Mouse (Mus musculus) small intestine, adult 2 months (tissue): Measurements from ENCODE around the gene Ptprs.

Source experiments
- CTCF ChIP-seq: fragments of 200-500 bp; IDR thresholded peaks from 2 replicates; pipeline ENCODE4 v1.5.1; 2012; ENCODE audit warnings: low read depth, mild to moderate bottlenecking, control low read depth, inconsistent platforms, low read length, moderate library complexity, mixed read lengths; ENCODE audit not compliant: insufficient replicate concordance, insufficient read length; ENCODE audit errors: extremely low read depth
- POLR2A ChIP-seq: fragments of 200-500 bp; IDR thresholded peaks from 2 replicates; pipeline ENCODE4 v1.6.1; 2012; ENCODE audit warnings: low read depth, mild to moderate bottlenecking, control low read depth, inconsistent platforms, low read length, moderate library complexity

DNA sequence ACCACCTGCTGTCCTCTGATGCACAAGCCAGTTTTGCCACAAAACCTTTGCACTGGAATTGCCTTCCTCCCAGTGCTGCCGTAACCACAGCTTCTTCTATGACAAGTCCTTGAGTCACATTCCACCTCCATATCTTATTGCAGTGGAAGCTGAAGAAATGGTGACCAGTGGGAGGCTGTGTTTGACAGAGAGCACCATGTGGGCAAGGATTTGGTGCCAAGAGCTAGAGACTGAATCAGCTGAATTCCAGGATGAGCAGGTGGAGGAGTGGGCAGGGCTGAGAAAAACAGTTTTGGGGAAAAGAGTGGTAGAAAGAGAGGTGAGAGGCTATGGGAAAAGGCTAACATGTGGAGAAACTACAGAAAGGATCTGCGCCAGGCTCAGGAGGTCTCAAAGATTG, 17.6 kb upstream of the Ptprs start:
- no peak for TF ChIP-seq POLR2A
- TF ChIP-seq CTCF: no peak
